Mouse (Mus musculus) hematopoietic stem cell, adult 5-6 weeks (primary cell): ENCODE data around the gene Spag9. TPM values are rescaled to one million over a fixed set of nuclear protein-coding genes. Genes with fewer than 3 reads are reported as not detected.

Experiments
- ATAC-seq, 2 experiments: fragments of 125-278 bp in 1 of 2; replicated peaks in 1 of 2; 2 replicates each; pipeline ENCODE4 v1.8.0; 2016 to 2017; ENCODE audit warnings: inconsistent platforms in 2 of 2, mild to moderate bottlenecking in 2 of 2, moderate number of reproducible peaks in 2 of 2, low read depth in 1 of 2, moderate TSS enrichment in 1 of 2; ENCODE audit not compliant: low FRiP score in 2 of 2, poor library complexity in 2 of 2, severe bottlenecking in 2 of 2, insufficient read depth in 1 of 2, low TSS enrichment in 1 of 2
- total RNA-seq: library from RNA; stranded (forward); fragments of 172-1452, 232-1000 nt; gene quantifications from 2 replicates; pipeline ENCODE4 v1.2.3, GENCODE M21; 2017

The Spag9 gene
- total RNA-seq, 1 experiment from 2014 or later, result 106 TPM

- ATAC-seq, result no peak
Observed at GRCm38 (mm10) chr11:94138411-94139231, 142.7 kb downstream of the Spag9 start.

DNA sequence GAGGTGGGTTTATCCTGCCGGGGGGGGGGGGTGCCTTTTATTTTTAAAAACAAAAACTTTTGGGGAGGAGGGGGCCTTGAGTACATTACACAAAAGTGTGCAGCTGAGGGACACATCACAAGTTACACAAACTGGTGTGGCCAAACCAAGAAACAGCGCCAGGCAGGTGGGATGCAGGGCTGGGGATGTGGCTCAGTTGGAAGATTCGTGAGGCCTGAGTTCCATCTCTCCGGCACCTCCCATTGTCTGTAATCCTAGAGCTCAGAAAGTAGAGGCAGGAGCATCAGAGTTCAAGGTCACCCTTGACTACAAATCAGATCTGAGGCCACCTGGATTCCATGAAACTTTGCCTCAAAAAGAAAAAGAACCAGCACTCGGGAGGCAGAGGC, 143.3 kb downstream of the Spag9 start:
- no peak for ATAC-seq

DNA sequence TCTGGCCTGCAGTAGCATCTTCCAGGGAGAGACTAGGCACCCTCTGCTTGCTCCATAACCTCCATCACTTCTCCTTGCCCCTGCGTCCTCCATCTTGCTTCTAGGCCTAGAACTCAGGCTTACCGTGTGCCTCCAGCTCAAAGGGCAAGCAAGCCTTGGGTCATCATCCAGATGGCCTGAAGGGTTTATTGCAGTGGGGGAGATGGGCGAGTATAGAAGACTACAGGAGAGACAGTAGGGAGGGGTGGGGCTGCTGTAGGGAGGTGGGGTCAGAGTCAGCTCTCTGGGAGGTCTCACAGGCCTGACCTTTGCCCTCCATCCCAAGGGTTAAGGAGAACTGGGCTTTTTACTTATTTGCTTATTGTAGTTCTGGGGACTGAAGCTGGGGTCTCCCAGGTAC, 144.6 kb downstream of the Spag9 start:
- ATAC-seq, result no peak

DNA sequence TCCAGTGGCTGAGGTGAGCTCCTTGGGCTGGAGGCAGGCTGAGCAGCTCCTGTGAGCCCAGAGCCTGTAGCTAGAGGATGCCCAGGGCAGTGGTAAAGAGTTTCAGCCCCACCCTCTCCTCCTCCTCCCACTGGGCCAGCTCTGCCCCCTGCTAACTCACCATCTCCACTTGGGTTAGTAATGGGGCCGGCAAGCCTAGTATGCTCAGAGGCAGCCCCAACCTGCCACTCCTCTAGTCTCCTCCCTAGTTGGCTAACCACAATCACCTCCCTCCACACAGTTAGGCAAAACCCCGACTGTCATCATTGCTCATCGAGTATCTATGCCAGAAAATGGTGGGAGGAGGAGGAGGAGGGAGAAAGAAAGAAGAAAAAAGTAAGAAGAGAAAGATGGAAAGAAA, 145.7 kb downstream of the Spag9 start:
- no peak for ATAC-seq

GRCm38 (mm10) chr11:94143336-94143735, 147.4 kb downstream of the Spag9 start:
- ATAC-seq, result no peak

GRCm38 (mm10) chr11:94144771-94145539, 149.1 kb downstream of the Spag9 start:
- ATAC-seq, result peak; percentile 83 to 87

GRCm38 (mm10) chr11:94146049-94146605, 150.2 kb downstream of the Spag9 start:
- ATAC-seq, result no peak

GRCm38 (mm10) chr11:94146733-94147485, 151.0 kb downstream of the Spag9 start:
- no peak for ATAC-seq

GRCm38 (mm10) chr11:94148105-94148696, 152.3 kb downstream of the Spag9 start:
- ATAC-seq, result no peak

DNA sequence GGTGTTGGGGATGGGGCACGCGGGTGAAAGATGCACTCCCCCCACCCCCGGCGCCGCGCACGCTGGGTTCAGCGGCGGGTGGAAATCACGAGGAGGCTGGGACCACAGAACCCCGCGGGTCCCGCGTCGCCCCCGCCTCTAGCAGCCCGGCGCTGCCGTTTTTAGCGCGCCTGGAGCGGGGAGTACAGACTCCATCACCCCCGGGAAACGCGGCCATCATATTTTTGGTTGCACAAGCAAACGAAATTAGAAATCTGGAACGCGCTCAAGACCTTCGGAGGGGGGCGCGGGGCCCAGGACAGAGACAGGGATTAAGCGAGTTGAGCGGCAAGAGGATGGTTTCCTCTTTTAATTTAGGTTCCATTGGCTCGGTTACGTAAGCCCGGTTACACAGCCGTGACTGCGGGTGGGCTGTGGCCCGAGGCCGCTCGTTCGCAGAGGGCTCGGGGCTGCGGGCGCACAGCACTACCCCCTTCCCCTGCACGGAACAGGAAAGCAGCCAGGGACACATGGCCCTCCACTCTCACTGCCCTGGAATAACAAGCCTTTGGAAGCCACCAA, 153.1 kb downstream of the Spag9 start:
- peak; percentile 35 to 45; a peak in 1 of 4 replicates for ATAC-seq

DNA sequence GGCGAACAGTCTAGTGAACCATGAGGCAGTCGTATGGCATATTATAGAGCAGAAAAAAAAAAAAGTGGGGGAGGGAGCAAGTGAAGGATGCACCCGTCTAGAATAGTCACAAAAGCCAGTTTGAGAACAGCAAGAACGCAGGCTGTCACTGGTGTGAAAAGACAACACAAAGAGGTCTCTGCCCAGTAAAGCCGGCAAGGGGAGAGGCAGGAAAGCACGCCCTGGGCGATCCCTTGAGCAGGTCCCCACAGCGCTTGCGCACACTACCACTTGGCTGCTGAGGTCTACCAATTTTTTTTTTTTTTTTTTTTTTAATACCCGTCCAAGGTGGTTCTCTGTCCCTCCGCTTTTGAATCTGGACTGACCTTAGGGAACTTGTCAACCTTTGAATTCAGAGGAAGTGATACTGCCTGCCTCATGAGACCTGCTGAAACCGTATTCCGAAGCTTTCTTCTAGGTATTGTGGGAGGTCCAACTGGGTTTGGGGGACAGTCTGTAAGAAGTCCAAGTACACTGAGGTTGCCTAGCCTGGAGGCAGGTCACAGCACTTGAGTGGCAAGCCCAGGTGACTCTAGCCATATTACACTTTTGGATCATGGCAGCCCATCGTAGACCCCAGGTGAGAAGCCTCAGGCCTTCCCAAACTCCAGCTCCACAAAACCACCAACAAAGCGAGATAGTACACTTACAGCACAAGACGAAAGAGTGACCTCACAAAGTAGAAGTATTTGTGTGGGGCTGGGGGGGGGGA, 153.8 kb downstream of the Spag9 start:
- ATAC-seq, result peak; percentile 41 to 42; a peak in 3 of 4 replicates

DNA sequence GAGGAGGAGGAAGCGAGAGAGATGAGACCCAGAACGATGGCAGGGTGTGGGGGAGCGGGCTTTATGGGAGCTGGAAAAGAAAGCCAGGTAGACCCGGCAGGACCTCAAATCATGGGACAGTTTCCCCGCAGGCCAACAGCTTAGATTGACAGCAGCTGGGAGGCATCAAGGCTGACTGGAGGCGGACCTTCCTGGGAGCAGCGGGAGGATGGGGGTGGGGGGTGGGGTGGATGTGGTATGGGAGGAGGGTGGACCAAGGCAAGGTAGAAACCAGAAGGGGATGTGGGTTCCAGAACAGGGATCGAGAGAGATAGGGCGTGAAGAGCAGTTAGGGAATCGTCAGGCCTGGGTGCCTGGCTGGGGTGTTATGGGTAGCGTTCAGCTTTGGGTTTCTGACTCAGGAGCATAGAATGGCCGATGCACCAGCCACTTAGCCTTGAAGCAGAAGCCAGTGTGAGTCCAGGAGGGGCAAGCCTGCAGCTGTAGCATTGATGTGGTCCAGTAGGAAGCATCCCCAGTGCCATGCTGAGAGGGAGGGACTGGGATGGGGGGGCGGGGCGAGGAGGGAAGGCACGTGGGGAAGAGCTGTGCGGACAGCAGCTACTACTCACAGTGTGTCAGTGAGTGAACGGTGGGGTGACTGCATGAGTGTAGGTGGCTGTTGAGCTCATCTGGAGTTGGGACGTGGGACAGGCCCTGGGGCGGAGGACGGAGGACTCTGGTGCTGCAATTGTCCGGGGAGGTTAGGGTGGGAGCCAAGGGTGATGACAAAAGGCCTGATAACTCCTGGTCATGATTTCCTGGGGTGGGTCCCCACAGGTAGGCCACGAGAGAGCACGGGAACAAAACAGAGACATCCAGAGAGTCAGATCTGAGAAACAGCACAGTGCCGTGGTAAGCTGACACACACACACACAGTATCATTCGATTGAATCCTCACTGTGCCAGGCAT, 154.9 kb downstream of the Spag9 start:
- no peak for ATAC-seq

DNA sequence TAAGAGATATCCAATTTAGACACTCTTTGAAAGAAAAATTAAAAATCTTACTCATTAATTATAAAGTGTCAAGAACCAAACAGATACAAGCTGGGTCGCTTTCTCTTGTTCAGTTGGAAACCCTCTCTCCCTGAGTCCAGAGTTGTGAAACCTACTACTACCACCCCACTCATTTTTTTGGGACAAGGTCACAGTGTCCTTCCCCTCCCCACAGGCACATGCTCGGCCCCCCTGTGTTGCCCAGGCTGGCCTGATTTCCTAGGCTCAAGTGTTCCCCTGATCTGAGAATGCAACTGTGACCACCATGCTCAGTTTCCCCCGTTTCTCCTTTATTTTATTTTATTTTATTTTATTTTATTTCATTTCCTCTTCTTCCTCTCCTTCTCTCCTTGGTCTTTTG, 158.3 kb downstream of the Spag9 start:
- ATAC-seq, result no peak

DNA sequence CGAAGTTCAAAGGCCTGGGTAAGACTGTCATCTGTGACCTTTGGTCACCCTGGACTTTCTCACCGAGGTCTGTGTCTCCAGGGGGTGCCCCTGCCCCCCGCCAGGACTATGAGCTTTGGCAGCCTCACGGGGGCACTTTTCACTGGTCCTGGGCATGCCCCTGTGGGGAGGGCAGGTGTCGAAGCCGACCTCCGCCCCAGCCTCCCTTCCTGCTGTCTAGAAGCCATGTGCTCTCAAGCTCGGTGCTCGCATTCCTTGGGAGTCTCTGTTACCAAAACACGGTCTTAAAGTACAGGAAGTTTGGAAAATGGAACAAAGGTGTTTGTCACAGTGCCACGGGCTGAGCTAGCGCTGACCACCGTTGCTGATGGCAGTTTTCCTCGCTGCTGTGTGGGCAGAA, 162.6 kb downstream of the Spag9 start:
- no peak for ATAC-seq

DNA sequence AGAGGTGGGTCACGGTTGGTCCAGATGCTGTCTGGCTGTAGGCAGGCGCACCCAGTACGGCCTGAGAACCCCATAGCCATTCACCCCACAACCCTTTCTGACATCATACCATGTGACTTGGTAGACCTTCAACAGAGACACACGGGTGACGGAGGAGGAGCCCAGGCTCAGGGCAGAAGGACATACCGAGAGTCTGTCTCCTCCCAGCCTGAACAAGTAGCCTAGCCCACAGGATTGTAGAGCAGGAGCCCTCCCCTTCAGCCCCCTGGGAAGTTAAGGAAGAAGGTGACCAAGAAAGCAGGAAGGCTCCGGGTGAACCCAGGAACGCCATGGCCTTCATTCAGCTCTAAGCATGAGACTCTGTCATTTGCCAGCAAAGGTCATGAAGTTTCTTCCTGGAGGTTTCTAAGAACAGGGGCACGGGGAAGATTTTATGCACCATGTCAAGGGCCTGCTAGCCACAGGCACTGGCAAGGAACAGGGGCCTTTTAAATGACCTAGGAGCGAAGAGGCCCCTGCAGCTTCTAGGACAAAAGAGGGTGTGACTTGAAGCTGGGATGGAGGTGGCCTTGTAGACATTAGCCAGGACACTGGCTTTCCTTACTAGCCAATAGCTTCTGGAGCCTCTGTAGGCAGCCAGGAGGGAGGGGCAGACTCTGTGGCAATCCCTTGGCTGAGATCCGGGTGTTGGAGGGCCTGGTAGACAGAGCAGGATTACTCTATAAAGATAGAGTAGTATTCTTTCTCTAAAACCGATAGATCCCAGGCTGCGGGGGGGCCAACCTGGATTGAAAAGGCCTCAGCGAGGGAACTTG, 163.4 kb downstream of the Spag9 start:
- no peak for ATAC-seq
